Mouse (Mus musculus): Measurements from ENCODE around the gene Tmem91.
"Not testable (repeated sequence)": the region's sequence is repeated elsewhere in the genome, so short reads cannot be mapped to it uniquely, and the experiment has no call there.

The Tmem91 gene

DNA sequence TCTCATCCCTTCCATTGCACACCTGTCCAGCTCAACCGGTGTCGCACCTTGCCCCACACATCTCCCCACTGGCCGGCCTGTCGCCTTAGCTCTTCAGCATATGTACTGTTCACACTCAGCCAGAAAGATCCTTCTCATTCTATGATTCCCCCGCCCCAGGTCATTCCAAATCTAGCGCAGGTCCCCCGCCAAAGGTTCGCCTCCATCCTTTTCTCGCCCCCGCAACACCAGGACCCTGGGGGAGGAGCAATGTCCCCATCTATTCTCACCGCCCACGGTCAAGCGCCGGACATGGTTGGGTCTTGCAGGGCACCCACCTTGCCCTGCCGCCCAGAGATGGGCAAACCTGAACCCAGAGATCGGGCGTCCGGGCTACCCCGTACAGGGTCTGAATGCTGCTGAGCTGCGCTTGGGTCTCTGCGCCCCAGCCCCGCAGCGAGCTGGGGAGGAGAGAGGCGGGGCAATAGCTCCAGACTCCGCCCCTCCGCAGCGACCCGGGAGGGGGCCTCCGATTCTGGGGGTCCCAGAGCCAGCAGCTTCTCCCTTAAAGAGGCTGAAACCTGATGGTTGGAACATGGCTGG is at the start of gene Tmem91:
Tmem91 (minus strand) TSS at position 448 of the 582 bp plus-strand sequence.
- DNase-seq = no peak

GRCm38 (mm10) chr7:25721776-25722175 is 46.8 kb upstream of the Tmem91 start:
- not testable (repeated sequence) for DNase-seq

DNA sequence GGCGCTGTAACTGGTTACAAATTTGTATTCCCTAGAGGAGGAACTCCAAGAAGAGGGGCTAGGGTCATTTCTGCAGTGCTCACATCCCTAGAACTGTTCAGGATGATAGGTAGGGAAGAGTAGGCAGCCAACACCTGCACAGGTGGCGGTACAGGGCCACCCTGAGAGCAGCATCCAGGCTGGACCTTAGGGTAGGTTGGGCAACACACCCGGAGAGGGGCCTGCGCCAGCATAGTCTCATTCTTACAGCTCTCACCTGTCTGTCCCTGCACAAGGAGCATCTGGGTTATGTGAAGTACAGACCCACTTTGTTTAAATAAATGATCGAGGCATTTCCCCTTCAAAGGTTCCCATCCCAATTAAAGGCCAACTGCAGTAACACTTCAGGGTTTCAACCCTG is 45.8 kb upstream of the Tmem91 start:
- no peak for DNase-seq

- peak; percentile 86 for DNase-seq
Observed at GRCm38 (mm10) chr7:25719761-25720610, 45.0 kb upstream of the Tmem91 start.

DNA sequence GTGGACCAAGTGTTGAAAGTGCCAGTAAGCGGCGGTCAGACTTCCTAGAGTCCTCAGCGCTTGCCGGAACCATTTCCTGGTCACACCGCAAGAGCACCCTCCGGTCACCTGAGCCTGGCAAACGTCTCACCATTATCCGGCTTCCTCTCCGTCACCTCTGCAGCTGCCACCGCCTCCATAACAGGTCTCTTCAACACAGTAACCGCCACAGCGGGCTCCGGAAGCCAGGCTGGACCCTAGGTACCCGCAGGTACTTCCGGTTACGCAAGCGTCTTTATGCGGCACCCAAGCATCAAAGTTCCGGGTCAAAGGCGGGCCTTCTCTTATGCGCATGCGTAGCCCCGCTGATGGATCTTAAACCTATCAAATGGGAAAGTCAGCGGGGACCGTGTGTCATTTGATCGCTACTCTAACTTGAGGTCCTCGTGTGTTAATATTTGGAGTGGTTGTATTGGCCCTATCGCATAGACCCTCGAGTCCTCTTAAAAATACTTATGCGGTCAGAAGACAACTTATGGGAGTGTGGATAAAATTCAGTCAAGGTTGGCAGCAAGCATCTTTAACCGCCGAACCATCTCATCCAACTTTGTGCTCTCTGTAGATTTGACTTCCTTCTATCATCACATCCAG is 43.9 kb upstream of the Tmem91 start, which contains the start of gene Ccdc97:
Ccdc97 (minus strand) TSS at position 301 of the 630 bp plus-strand sequence.
- DNase-seq = peak; percentile 97

DNA sequence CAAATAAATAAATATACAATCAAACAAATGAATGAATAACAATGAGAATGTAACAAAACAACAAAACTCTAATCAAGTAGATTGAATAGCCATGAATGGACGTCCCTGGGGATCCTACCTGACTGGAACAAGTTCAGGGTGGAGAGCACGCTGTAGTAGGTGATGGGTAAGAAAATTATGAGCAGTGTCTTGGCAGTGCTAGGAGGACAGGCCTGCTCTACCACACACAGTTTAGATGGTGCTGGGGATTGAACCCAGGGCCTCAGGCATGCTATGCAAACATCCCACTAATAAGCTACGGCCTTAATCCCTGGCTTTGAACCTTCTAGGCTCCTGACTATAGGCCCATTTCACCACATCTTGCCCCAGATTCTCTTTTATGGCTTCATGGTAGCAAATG is 42.5 kb upstream of the Tmem91 start:
- DNase-seq = no peak

- no peak for DNase-seq
Observed at GRCm38 (mm10) chr7:25715731-25716271, 40.8 kb upstream of the Tmem91 start.

DNA sequence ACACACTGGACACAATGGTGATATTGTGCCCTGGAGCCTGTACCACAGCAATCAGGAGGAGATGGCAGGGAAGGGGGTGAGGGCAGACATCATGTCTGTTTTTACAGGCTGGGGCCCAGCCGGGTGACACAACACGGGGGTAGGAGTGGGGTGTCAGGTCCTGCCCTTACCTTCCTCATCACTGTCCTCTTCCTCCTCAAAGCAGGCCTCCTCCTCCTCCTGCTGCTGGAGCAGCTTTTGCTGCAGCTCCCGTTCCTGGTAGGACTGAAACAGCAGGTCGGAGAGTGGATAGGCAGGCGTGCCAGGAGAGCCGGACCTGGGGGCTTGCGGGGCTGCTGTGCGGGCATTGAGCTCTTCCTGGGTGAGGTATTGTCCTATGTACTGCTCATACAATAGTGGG is 39.6 kb upstream of the Tmem91 start:
- DNase-seq = no peak

- no peak for DNase-seq
Observed at GRCm38 (mm10) chr7:25712801-25713200, 37.8 kb upstream of the Tmem91 start.

DNA sequence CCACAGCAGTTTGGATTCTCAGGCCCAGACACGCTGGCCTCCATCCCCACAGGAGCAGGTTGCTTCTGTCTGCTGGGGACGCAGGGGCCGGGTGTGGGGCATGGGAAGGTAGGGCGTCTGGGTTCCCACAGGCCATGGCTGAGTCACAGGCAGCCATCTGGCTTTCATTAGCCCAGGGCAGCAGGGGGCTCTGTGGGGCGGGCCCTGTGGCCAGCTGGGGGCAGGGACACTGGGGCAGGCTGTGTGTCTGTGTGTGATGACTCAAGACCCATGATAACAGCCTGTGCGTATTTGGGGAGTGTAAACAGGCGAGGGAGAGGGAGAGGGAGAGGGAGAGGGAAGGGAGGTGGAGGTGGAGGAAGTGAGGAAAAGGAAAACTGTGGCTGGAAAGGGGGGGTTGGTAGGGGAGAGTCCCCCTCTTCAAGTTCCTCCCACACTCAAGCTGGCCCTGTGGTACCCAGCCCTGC is 36.8 kb upstream of the Tmem91 start:
- DNase-seq = no peak

DNA sequence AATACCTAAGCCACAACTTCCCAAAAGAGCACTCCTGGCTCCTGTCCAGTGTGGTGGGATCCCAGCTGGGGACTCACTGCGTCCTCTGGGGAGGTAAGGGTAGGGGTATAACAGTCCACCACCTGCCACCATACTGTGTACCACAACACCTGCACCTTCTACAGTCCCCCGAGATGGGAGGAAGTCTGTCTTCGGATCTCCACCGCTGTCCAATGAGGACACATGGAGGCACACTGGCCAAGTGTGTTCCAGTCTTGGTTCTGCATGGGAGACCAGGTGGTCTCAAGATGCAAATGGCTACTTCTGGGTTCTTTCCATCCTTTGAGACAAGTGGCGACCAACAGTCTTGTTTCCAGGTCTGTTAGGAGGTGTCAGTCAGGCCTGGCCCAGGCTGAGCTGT is 36.2 kb upstream of the Tmem91 start:
- DNase-seq = no peak

DNA sequence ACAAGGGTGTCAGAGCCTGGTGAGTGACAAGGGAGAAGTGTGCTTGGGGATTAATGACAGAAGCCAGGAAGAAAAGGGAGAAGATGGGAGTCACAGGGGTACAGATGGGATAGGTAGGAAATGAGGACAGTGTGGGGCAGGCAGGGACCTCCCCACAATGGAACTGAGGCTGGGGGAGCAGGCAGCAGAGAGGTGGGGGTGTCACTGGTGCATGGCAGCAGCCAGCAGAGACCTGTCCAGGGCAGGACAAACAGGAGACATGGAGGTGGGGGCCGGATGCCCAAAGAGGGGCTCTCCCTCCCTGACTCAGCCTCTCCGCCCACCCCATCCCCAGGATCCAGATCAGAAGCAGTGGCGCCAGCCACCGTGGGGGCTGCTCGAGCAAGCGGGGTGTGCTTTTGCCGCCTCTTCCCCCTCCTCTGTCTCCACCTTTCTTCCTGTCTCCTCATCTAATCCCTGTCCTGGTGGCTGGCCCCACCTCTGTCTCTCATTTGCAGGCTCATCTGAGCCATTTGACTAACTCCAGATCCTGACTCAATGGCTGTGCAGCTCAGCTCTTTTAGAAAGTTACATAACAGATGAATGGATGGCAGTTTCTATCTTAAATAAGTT is 35.7 kb upstream of the Tmem91 start:
- DNase-seq = no peak

- DNase-seq = no peak
Observed at GRCm38 (mm10) chr7:25709961-25710360, 35.0 kb upstream of the Tmem91 start.

- peak; percentile 62 for DNase-seq
Observed at GRCm38 (mm10) chr7:25707581-25708292, 32.8 kb upstream of the Tmem91 start.

DNA sequence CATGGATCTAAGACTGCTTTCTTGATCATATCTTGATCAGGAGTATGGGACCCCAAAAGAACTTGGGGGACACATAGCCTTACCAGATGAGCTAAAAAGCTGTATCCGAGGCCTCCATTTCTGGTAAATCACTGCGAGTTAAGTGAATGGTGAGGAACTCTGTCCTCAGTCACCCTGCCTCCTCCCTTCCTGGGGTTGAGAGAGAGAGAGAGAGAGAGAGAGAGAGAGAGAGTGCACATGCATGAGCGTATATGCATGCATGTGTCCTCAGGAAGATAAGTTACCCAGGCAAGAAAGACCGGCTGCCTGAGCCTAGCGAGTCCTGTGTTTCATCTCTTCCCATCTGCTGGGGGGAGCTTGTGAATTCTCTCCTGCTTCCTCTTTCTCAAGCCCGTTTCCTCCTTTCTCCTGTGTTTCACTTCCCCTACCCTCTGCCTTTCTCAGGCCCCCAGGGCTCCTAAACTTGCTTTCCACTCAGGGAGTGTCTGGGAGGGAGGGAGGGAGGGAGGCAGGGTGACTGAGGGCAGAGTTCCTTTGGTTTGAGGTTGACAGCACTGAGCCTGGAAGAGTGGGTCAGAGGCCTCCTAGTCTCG is 31.7 kb upstream of the Tmem91 start:
- DNase-seq = no peak

- peak; percentile 48 for DNase-seq
Observed at GRCm38 (mm10) chr7:25705801-25706251, 30.9 kb upstream of the Tmem91 start.

GRCm38 (mm10) chr7:25704716-25705364 is 29.9 kb upstream of the Tmem91 start:
- no peak for DNase-seq

DNA sequence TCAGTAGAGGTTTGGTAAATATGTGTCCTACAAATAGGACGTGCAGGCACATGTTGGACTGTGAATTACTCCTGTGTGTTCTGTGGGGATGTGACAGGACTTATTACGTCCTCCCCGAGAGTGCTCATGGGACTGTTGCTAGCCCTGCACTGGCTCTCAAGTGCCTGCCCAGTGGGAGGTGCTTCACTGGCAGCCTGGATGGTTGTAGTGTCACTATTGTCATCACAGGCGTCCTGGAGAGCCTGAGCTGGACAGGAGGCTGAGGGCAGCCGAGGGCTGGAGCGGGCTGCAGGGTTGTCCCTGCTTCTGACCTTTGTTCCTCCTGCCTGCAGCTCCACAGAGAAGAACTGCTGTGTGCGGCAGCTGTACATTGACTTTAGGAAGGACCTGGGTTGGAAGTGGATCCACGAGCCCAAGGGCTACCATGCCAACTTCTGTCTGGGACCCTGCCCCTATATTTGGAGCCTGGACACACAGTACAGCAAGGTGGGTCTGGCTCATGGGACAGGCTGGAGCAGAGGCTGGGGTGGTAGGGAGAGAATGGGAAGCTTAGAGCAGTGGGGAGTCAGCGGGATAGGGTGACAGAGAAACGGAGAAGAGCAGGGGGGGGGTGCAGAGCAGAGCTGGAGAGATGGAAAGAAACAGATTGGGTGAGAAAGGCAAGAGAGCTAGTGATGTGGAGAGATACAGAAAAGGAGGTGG is 29.0 kb upstream of the Tmem91 start:
- DNase-seq = no peak

DNA sequence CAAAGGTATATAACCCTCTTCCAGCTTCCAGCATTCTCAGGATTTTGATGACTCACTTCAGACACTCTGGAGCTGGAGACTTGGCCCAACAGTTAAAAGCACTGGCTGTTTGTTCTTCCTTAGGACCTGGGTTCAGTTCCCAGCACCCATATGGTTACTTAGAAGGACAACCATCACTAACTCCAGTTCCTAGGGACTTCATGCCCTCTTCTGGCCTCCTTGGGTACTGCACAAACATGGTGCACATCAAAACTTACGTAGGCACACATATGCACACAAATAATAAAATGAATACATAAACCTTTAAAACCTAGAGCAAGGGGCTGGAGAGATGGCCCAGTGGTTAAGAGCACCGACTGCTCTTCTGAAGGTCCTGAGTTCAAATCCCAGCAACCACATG is 27.4 kb upstream of the Tmem91 start:
- DNase-seq = no peak

DNA sequence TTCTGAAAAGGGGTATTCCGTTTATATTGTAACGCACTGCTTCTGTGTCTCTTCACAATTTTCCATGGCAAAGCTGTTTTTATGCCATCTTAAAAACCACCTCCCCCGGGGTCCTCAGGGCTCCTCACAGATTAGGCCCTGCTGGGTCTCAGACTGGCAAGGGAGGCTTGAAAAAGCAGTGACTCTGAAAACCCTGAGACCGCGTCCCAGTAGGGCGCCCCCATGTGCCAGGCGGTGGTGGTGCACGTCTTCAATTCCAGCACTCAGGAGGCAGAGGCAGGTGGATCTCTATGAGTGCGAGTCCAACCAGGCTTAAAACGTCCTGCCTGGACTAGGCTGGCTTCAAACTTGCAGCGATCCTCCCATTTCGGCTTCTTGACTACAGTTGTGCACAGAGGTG is 25.8 kb upstream of the Tmem91 start:
- DNase-seq = no peak

DNA sequence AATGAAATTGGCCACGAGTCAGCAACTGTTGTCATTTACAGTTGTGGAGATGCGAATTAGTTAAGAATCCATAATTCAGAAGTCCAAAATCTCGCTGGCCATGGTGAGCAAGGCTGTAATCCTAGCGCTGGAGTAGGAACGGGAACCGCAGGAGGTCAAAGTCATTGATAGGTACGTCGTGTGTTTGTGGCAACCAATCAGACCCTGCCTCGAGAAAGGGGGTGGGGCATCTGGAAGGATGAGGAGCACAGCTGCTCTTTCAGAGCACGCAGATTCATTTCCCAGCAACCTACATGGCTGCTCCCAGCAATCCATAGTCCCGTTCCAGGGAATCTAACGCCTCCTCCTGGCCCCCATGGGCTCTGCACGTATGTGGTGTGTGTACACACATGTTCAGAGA is 24.9 kb upstream of the Tmem91 start:
- DNase-seq = no peak
